Mouse (Mus musculus) erythroid progenitor cell, adult 5-6 weeks (primary cell): ENCODE data around the gene Tmem121b. TPM values are rescaled to one million over a fixed set of nuclear protein-coding genes. Genes with fewer than 3 reads are reported as not detected.

ENCODE experiments used
- ATAC-seq: replicated peaks from 2 replicates; pipeline ENCODE4 v1.8.0; 2016; ENCODE audit warnings: moderate number of reproducible peaks, mild to moderate bottlenecking, moderate TSS enrichment, inconsistent platforms; ENCODE audit not compliant: poor library complexity, low FRiP score, severe bottlenecking
- total RNA-seq, 2 experiments: library from RNA; stranded (forward) in 1 of 2; stranded (reverse) in 1 of 2; fragments of 150-400 nt in 1 of 2; fragments of 186-747, 209-891 nt in 1 of 2; gene quantifications; 2 replicates each; pipeline versions ENCODE4 v1.2.3 to v1.2.4; 2015 to 2017; ENCODE audit warnings: low replicate concordance in 2 of 2

Gene Tmem121b
- total RNA-seq (2015; ENCODE audit: low replicate concordance) (not detected in 2 replicates), total RNA-seq (2017; ENCODE audit: low replicate concordance) (not detected in 2 replicates)

- no peak for ATAC-seq
Observed at GRCm38 (mm10) chr6:120493374-120494181, at the start of gene Tmem121b. Gene Tmem121b (minus strand): TSS chr6:120493807.

GRCm38 (mm10) chr6:120542061-120542460 lies 48.5 kb upstream of the Tmem121b start:
- no peak for ATAC-seq

DNA sequence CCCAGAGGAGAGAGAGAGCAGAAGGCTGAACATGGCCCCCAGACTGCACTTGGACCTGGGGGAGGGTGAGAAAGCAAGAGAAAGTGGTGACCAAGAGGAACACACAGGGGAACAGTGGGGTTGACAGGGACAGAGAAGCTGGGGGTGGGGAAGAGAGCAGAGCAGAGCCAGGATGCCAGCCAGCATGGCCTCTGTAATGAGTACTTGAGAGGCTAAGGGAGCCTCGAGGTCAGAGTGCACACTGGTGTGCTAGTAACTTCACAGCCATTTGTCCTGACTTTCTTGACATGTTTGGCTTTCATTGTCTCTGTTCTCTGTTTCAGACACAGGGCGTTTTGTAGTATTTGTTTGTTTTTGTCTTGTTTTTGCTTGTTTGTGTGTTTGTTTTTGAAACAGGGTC lies 47.8 kb upstream of the Tmem121b start:
- no peak for ATAC-seq

DNA sequence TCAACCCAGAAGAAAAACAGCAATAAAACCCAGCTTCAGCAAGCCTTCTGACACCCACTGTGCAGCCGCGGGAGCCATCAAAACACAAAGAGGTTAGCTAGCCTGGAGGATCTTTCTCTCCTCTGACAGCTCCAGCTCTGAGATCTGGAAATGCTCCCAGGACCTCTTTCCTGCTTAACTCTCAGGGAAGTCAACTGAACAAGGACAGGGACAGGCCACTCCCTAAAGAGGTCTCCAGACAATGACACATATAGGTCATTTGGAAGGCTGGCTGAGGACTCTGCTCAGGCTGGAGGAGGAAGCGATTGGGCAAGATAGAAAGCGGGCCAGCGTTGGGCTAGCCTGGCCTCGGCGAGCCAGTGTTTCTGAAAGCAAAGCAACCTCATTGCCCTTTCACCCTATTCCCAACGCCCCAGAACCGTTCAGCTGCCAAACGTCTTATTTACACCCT lies 46.2 kb upstream of the Tmem121b start:
- ATAC-seq = no peak

- ATAC-seq = peak; percentile 90
Observed at GRCm38 (mm10) chr6:120539132-120539759, 45.6 kb upstream of the Tmem121b start.

DNA sequence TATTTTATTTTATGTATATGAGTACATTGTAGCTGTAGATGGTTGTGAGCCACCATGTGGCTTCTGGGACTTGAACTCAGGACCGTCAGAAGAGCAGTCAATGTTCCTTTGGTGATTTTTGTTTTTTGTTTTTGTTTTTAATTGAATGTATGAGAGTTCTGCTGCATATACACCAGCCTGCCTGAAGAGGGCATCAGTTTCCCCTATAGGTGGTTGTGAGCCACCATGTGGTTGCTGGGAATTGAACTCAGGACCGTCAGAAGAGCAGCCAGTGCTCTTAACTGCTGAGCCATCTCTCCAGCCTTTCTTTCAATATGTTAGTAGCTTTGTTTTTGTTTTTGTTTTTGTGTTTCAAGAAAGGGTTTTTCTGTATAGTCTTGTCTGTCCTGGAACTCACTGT lies 42.7 kb upstream of the Tmem121b start:
- ATAC-seq = no peak

GRCm38 (mm10) chr6:120532594-120532993 lies 39.0 kb upstream of the Tmem121b start:
- ATAC-seq = no peak

DNA sequence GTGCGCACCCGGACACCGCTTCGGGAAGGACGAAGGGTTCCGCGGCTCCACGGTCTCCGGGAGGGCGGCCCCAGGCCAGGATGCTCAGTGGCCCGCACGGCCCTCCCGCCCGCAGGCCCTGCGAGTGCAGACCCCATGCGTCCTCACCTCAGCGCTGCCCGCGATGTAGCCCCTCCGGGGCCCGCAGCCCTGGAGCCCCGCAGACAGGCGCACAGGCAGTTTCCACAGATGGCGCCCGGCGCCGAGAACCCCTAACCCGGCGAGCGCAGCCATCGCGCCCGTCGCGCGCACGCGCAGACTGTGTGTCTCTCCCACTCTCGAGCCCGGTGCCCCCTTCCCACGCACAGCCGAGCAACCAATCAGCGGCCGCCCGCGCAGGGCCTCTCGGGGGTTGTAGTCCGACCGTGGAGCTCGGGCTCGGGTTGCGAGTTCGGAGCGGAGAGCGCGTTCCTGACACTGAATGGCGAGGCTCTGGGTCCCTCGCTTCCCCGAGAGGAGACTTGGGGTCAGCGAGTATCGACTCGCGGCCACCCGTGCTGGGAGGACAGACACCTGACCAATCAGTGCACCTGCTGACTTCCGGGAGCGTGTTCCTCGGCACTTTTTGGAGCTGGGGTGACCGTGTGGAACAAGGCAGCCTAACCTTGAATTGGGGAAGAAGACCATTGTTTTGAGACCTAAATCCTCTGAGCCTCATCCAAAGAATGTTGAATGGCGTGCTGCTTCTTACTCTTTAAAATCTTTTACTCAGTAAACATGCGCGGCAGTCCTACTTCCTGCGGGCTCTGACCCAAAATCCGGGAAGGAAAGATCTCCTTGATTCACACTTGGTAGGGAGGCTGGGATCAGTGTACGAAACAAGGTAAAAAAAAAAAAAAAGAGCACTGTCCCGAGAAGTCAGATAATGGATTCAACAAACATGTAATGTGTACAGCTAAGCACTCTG lies 37.7 kb upstream of the Tmem121b start, which contains the start of gene Hdhd5:
Hdhd5 (minus strand) TSS at position 300 of the 946 bp plus-strand sequence.
- ATAC-seq = peak; percentile 93

GRCm38 (mm10) chr6:120529123-120529522 lies 35.5 kb upstream of the Tmem121b start:
- no peak for ATAC-seq

GRCm38 (mm10) chr6:120524796-120525195 lies 31.2 kb upstream of the Tmem121b start:
- no peak for ATAC-seq

GRCm38 (mm10) chr6:120519647-120520046 lies 26.0 kb upstream of the Tmem121b start:
- ATAC-seq = no peak

GRCm38 (mm10) chr6:120517311-120517710 lies 23.7 kb upstream of the Tmem121b start:
- peak; percentile 23; the same call in 1 of the 2 replicates for ATAC-seq

- ATAC-seq = peak; percentile 44
Observed at GRCm38 (mm10) chr6:120516879-120517278, 23.3 kb upstream of the Tmem121b start.

DNA sequence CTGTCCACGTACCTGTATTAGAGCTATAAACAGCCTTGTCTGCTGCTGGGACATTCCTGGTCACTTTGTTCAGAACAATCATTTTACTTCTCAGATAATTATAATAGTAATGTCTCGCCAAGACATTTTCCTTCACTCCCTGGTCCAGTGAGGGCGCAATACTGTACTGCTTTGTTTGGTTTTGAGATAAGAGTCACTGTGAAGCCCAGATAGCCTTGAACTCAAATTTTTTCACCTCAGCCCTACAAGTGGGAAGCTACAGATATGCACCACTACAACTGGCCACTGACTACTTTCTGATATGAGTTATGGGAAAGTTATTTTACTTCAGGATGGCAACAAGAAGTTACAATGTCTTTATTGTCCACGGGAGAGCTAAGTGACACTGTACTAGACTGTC lies 22.8 kb upstream of the Tmem121b start:
- peak; percentile 82 for ATAC-seq

DNA sequence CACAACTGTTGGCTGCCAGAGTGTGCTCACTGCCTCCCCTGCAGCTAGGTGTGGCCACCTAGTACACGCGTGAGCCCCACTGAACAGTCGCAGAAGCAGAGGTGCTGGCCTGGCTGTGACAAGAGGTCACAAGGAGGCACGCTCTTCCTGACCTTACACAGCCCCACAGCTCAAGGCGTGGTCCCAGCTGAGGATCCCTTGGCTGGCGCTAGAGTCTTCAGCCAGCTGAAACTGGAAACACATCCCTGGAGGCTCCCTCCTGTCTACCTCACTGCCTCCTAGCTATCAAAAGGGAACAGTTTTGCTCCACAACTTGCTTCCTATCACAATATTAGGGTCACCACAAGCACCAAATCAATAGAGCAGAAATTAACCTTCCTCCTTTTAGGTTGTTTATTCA lies 17.6 kb upstream of the Tmem121b start:
- ATAC-seq = no peak

GRCm38 (mm10) chr6:120510425-120510824 lies 16.8 kb upstream of the Tmem121b start:
- no peak for ATAC-seq

DNA sequence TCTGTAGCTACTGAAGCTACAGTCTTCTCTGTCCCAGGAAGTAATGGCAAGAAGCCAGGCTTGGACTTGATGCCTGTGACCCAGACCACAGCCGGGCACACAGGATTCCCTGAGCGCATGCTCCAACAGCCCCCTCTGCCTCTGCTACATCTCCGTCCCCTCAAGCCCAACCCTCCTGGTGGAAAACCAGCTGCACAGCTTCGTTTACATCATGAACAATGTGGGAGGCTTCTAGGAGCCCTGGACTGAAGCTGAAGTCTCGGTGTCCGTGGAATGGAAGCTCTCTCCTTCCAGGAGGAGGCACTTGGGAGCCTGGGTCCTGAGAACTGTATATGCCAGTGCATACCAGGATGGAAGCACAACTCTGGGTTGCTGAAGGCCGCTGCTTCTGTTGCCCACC lies 16.4 kb upstream of the Tmem121b start:
- no peak for ATAC-seq

GRCm38 (mm10) chr6:120508645-120509044 lies 15.0 kb upstream of the Tmem121b start:
- ATAC-seq = no peak

- no peak for ATAC-seq
Observed at GRCm38 (mm10) chr6:120505531-120505930, 11.9 kb upstream of the Tmem121b start.

GRCm38 (mm10) chr6:120504051-120504450 lies 10.4 kb upstream of the Tmem121b start:
- ATAC-seq = no peak
